Mouse (Mus musculus): ENCODE results near the gene Dph1.

DNA sequence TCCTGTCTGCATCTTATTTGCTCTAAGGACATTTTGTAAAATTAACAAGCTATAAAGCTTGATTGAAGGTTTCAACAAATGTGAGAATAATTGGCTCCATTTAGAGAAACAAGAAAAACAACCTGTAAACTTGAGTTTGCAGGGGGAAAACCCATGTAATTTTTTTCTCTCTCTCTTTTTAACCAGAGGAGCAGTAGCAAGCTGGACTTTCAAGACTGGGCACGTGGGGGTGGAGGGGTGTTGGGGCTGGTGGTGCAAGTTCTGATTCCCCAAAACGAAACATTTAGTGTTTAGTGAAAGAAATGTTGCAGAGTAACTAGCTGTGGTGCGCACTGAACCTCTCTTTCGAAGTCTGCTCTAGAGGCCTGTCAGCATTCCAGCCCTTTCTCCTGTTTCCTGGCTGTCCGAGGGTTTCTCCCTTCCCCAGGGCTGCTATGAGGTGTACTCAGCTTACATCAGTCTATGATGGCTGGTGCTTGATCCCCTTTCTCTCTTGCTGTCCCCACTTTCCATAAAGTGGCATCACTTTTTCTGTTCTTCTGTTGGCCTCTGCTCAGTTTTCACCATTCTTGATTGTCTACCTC lies 56.5 kb downstream of the Dph1 start:
- TF ChIP-seq CTCF (IDR thresholded peaks at IDR 0.05; ENCODE audit: borderline replicate concordance, insufficient read depth, low read depth, low read length) (no peak), POLR2A (IDR thresholded peaks at IDR 0.05; ENCODE audit: borderline replicate concordance, insufficient read depth, low read length) (no peak)

Data from cerebellum, adult 2 months (tissue).